Mouse (Mus musculus) heart, embryonic 14.5 days (tissue): ENCODE measurements around the gene Tlr8. TPM values are rescaled to one million over a fixed set of nuclear protein-coding genes. Genes with fewer than 3 reads are reported as not detected.

Source experiments
- ATAC-seq: fragments of 200-750 bp; cut with Nextera tagmentation; 2 replicates; pipeline ENCODE4 v1.8.0; 2017; ENCODE audit warnings: low read depth, moderate TSS enrichment; ENCODE audit not compliant: insufficient number of reproducible peaks, insufficient read depth, low FRiP score
- H3K27ac ChIP-seq, 2 experiments: fragments of 200-500 bp in 1 of 2; fragments of 300-500 bp in 1 of 2; sonication (generic) in 1 of 2; replicated peaks in 1 of 2; 2 replicates each; pipeline ENCODE4 v1.5.1; 2012 to 2014; ENCODE audit warnings: low read depth in 2 of 2, low read length in 2 of 2, control low read depth in 1 of 2, mild to moderate bottlenecking in 1 of 2, mixed read lengths in 1 of 2; ENCODE audit not compliant: control insufficient read depth in 1 of 2, insufficient read depth in 1 of 2
- H3K27me3 ChIP-seq: fragments of 300-500 bp; sonication (generic); 2 replicates; pipeline ENCODE4 v1.6.1; 2014; ENCODE audit warnings: mild to moderate bottlenecking, low read length, control low read depth; ENCODE audit not compliant: control insufficient read depth, insufficient read depth
- H3K36me3 ChIP-seq: fragments of 300-500 bp; sonication (generic); 2 replicates; pipeline ENCODE4 v1.6.1; 2014; ENCODE audit warnings: mild to moderate bottlenecking, control low read depth, low read length, mixed read lengths; ENCODE audit not compliant: control insufficient read depth, insufficient read depth
- H3K4me1 ChIP-seq, 2 experiments: fragments of 200-500 bp in 1 of 2; fragments of 300-500 bp in 1 of 2; sonication (generic) in 1 of 2; 2 replicates each; pipeline ENCODE4 v1.6.1; 2012 to 2014; ENCODE audit warnings: low read length in 2 of 2, control low read depth in 1 of 2, mixed read lengths in 1 of 2; ENCODE audit not compliant: control insufficient read depth in 2 of 2, insufficient read depth in 2 of 2
- H3K4me2 ChIP-seq: fragments of 300-500 bp; sonication (generic); 2 replicates; pipeline ENCODE4 v1.6.1; 2014; ENCODE audit warnings: mild to moderate bottlenecking, low read length
- H3K4me3 ChIP-seq, 2 experiments: fragments of 200-500 bp in 1 of 2; fragments of 300-500 bp in 1 of 2; sonication (generic) in 1 of 2; 2 replicates each; pipeline ENCODE4 v1.5.1; 2012 to 2014; ENCODE audit warnings: low read length in 2 of 2, mild to moderate bottlenecking in 2 of 2, control low read depth in 1 of 2, low read depth in 1 of 2, moderate library complexity in 1 of 2; ENCODE audit not compliant: control insufficient read depth in 1 of 2, insufficient read depth in 1 of 2
- H3K9ac ChIP-seq: fragments of 300-500 bp; sonication (generic); 2 replicates; pipeline ENCODE4 v1.6.1; 2014; ENCODE audit warnings: mild to moderate bottlenecking, low read length
- H3K9me3 ChIP-seq: fragments of 300-500 bp; sonication (generic); 2 replicates; pipeline ENCODE4 v1.6.1; 2016; ENCODE audit warnings: low read length, control low read depth; ENCODE audit not compliant: control insufficient read depth
- WGBS: fragments of 180-500 bp; shearing (Covaris S2); extraction: QIAGEN DNeasy Blood & Tissue Kit; methylation state at CpG from one replicate; pipeline ENCODE4 v1.1.7; 2014; 5-methylcytosine and 5-hydroxymethylcytosine counted together
- polyA plus RNA-seq: library from polyadenylated mRNA; unstranded; fragments of >200 nt; fragmentation: Nextera tagmentation; extraction: Ambion mirVana; gene quantifications from 2 replicates; pipeline ENCODE4 v1.2.1, GENCODE M21; 2014

Gene Tlr8
- polyA plus RNA-seq, 1 experiment from 2014 or later = 0.39 TPM

DNA sequence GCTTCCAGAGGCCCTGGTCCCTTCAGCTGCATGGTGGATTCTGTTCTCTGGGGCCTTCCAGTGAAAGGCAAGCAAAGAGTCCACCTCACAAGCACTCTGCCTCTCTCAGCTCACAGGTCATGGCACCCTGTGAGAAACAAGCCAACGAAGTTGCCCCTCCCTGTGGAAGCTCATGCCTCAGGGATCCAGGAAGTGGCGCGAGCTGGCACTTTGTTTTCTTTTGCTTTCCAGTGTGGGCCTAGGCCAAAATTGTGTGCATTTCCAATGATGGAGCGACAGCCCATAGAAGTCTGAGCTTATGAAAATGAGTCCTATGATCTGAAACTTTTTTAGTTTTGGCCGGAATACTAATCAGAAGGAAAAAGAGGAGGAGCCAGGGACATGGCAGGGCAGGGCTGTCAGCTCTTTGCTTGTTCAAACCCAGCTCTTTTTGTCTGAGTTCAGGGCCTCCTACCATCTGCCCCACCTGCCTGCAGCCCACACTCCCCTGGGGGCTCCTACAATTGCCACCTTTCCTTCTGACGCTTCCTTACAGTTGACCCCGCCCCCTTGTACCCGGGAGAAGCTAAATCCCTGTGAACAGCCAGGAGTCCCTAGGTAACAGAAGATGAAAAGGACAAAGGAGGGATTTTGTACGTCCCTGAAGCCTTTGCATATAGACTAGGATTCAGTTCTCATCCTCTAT lies 52.1 kb downstream of the Tlr8 start:
- Histone ChIP-seq H3K4me1 (peaks cover 5% of the 10 kb centered on the region in 2 experiments; a peak in 3 of 4 replicates), H3K27me3 (no peaks in the 10 kb centered on the region), H3K4me2 (no peak overlapping the region), H3K36me3 (peaks cover 5% of the 10 kb centered on the region), H3K4me3 (no peak overlapping the region), H3K9me3 (no peaks in the 10 kb centered on the region), H3K9ac (no peak overlapping the region), H3K27ac (0 out of 4 replicates have a peak overlapping the region, but pooled peaks of 1 of the 2 experiments have one; percentile 37)
- no peak for ATAC-seq
- WGBS = 59% methylated on average over 9 of the region's 9 CpGs

DNA sequence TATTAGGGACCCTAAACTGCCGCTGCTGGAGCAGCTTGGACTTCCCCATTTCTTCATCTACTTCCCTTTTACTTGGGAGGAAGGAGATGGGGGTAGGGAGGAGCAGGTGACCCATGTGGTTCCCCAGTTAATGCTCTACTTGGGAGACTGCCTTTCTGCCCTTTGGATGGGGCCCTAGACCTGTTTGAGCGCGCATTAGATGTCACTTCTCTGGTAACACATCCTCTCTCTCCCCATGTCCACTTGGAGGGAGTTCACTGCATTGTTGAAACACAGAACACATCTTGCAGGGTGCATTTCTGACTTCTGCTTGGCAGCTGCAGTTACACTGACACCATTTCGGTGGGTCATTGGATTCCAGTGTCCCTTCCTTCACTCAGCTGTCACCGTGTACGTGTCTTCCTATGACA lies 53.8 kb downstream of the Tlr8 start:
- 27% methylated on average over 6 of the region's 6 CpGs for WGBS

GRCm38 (mm10) chrX:167209828-167210227 lies 54.3 kb downstream of the Tlr8 start:
- no peaks in the 10 kb centered on the region for H3K27me3 ChIP-seq
- peaks cover 10% of the 10 kb centered on the region for H3K36me3 ChIP-seq
- H3K4me3 ChIP-seq = peak overlapping the region; percentile 63 to 93; a peak in 3 of 4 replicates
- no peaks in the 10 kb centered on the region for H3K9me3 ChIP-seq
- H3K4me1 ChIP-seq = peaks cover 5% of the 10 kb centered on the region in 2 experiments; a peak in 3 of 4 replicates
- H3K4me2 ChIP-seq = peak overlapping the region; percentile 63
- peak overlapping the region; percentile 91 for H3K9ac ChIP-seq
- ATAC-seq = no peak
- 53% methylated on average over 8 of the region's 8 CpGs for WGBS
- peak overlapping the region; percentile 66 to 75; a peak in 3 of 4 replicates for H3K27ac ChIP-seq

More for the DNA sequence above, 53.8 kb downstream of the Tlr8 start:
- Histone ChIP-seq H3K27ac (peak overlapping the region; percentile 52 to 75), H3K27me3 (no peaks in the 10 kb centered on the region), H3K9ac (peak overlapping the region; percentile 21; the same call in 1 of the 2 replicates), H3K36me3 (peaks cover 10% of the 10 kb centered on the region), H3K9me3 (no peaks in the 10 kb centered on the region), H3K4me1 (peaks cover 5% of the 10 kb centered on the region in 2 experiments; a peak in 3 of 4 replicates), H3K4me2 (peak overlapping the region; percentile 63), H3K4me3 (no peak overlapping the region)
- ATAC-seq = no peak

- ATAC-seq = peak; percentile 77
- peaks cover 10% of the 10 kb centered on the region for H3K36me3 ChIP-seq
- peaks cover 5% of the 10 kb centered on the region in 2 experiments; a peak in 3 of 4 replicates for H3K4me1 ChIP-seq
- H3K4me3 ChIP-seq = peak within 1 kb of the TSS; percentile 63 to 93
- peak within 1 kb of the TSS; percentile 91 for H3K9ac ChIP-seq
- no peaks in the 10 kb centered on the region for H3K9me3 ChIP-seq
- H3K27me3 ChIP-seq = no peaks in the 10 kb centered on the region
- WGBS = 16% methylated on average over 39 of the region's 39 CpGs
- peak within 1 kb of the TSS; percentile 88 to 94 for H3K27ac ChIP-seq
- H3K4me2 ChIP-seq = peak within 1 kb of the TSS; percentile 67
Measured at GRCm38 (mm10) chrX:167208978-167209754, 55.0 kb downstream of the Tlr8 start, which contains the start of gene Tmsb4x. Gene Tmsb4x, minus strand, starts transcription at chrX:167209315.

DNA sequence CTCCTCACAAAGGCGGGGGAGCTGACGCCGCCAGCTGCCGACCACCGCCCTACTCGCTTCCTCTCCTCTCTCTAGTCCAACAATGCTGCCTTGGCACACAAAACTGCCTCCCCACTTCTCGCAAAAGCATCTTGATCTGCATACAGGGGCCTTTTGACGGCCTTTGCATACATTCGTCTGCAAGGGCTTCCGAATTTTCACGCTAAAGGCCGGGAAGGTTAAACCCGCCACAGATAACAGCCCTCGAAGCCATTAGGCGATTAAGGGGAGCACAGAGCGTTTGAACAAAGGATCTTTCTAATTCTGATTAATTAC lies 55.7 kb downstream of the Tlr8 start:
- no peak for ATAC-seq
- 19% methylated on average over 15 of the region's 16 CpGs for WGBS
- no peaks in the 10 kb centered on the region for H3K9me3 ChIP-seq
- H3K4me3 ChIP-seq = peak overlapping the region; percentile 63 to 93
- H3K4me2 ChIP-seq = 0 out of 2 replicates have a peak overlapping the region, but pooled peaks have one; percentile 67
- H3K9ac ChIP-seq = peak overlapping the region; percentile 91
- H3K27me3 ChIP-seq = no peaks in the 10 kb centered on the region
- peak overlapping the region; percentile 88 to 94 for H3K27ac ChIP-seq
- H3K36me3 ChIP-seq = peaks cover 10% of the 10 kb centered on the region
- H3K4me1 ChIP-seq = peaks cover 5% of the 10 kb centered on the region in 2 experiments; a peak in 3 of 4 replicates

DNA sequence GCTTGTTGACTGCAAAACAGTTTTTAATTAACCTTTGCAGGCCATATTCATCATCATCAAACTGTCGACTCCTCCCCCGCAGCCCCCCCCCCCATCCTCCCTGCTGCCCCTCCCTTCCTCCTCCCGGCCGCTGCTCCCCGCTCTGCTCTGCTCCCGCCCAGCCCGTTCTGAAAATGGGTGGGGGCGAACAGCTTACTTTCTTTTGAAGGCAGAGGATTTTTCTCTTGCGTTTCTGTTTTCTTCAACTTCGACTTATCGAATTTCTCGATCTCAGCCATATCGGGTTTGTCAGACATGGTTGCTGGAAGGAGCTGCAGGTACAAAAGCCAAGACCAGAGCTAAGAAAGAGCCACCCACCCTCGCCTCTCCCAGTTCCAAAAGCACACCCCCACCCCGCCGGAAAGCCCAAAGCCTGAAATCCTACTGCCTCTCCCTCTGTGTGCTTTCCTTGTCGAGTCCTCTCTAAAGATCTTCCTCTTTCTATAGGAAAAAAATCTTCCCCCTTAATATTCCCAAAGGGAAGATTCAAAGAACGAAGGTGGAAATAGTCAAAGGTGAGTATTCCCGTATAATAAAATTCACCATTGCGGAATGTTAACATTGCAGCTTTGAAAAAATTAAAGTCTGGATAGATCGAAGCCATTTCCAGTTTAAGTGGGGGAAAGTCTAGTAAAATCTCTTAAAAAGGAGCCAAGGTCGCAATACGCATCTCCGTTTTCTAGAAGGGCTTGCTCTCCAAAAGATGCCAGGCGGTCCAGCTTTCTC lies 56.2 kb downstream of the Tlr8 start:
- Histone ChIP-seq H3K27me3 (no peaks in the 10 kb centered on the region), H3K4me2 (peak overlapping the region; percentile 67), H3K9ac (peak overlapping the region; percentile 91), H3K36me3 (peaks cover 10% of the 10 kb centered on the region), H3K9me3 (no peaks in the 10 kb centered on the region), H3K4me1 (peaks cover 5% of the 10 kb centered on the region in 2 experiments; a peak in 3 of 4 replicates), H3K4me3 (peak overlapping the region; percentile 63 to 93), H3K27ac (peak overlapping the region; percentile 88 to 94)
- no peak for ATAC-seq
- WGBS = 19% methylated on average over 24 of the region's 25 CpGs
